Mouse (Mus musculus) left cerebral cortex, adult 8-10 months (tissue): ENCODE results near the gene Clasrp. TPM values are rescaled to one million over a fixed set of nuclear protein-coding genes. Genes with fewer than 3 reads are reported as not detected.
"Not testable (repeated sequence)": the region's sequence is repeated elsewhere in the genome, so short reads cannot be mapped to it uniquely, and the experiment has no call there.

ENCODE experiments used
- DNase-seq, 2 experiments: peaks; one replicate each; pipeline ENCODE4 v3.0.0; 2022; ENCODE audit warnings: low spot score in 2 of 2
- total RNA-seq, 4 experiments: library from RNA; stranded (reverse); gene quantifications; 2 replicates each; pipeline ENCODE4 v1.2.4; 2022

Clasrp gene
- total RNA-seq, 4 experiments from 2014 or later = 74.8 to 89.4 (median 84.1) TPM

DNA sequence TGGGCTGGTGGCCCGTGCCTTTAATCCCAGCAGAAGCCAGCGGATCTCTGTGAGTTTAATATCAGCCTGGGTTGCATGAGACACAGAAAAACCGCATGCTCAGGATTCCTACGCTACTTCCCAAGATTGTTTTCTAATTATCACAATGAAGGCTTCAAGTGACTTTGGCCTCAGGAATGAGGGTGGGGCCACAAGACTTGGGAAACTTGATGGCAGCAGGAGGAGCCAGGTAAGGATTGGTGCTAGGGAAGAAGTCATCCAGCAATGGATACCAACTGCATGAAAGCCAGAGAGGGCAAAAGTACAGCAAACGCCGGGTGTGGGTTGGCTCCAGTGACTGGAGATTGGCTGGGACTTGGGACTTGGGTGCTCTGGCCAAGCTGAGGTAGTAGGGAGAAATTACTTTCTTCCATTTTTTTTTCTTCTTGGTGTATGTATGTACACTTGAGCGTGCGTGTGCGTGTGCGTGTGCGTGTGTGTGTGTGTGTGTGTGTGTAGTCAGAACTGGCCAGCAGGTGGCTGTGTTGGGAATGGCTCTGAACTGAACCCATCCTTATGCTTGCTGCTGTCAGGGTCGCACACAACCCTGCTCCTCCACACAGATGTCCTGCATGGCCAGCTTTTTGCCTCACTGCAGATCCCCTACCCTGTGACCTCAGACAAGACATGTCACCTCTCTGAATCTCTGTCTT lies 5.5 kb upstream of the Clasrp start:
- no peak for DNase-seq

- no peak for DNase-seq
Observed at GRCm38 (mm10) chr7:19607291-19607690, 3.0 kb upstream of the Clasrp start.

GRCm38 (mm10) chr7:19604606-19605214 lies 424 bp upstream of the Clasrp start:
- not testable (repeated sequence) for DNase-seq

DNA sequence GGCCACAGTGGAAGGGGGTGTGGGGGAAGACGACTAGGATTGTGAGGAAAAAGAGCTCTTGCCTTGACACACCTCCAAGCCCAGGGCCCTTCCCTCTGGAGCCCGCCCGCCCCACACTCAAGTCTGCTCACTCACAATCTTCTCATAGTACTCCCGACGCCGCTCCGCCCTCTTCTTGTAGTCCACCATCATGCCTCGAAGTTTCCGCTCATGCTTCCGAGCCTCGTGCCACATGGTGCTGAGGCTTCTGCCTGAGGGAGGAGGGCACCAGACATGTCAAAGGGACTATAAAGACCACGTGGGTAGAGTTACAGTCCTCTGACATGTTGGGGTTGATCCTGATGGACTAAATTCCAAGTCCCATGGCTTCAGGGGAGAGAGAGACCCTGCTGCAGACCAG lies 1.2 kb downstream of the Clasrp start:
- no peak for DNase-seq

DNA sequence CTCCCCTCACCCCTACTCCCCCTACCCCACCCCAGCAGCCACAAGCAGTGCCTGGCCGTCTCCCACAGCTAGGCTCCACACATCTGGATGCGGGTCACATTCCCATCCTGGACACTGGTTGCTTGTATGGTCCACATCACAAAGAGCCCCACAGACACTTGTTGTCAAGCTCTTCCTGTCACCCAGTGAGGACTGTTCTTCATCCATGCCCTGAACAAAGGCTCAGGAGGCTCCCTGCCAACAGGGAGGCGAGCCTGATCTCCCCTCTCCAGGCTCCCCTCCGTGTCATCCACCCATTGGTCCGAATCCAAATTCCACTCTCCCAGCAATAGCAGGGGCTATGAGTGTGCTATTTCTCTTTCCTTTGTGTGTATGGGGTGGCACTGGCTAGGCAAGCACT lies 3.7 kb downstream of the Clasrp start:
- peak in 1 of 2 experiments; percentile 75 for DNase-seq

GRCm38 (mm10) chr7:19593061-19593730 lies 11.1 kb downstream of the Clasrp start:
- DNase-seq = no peak

DNA sequence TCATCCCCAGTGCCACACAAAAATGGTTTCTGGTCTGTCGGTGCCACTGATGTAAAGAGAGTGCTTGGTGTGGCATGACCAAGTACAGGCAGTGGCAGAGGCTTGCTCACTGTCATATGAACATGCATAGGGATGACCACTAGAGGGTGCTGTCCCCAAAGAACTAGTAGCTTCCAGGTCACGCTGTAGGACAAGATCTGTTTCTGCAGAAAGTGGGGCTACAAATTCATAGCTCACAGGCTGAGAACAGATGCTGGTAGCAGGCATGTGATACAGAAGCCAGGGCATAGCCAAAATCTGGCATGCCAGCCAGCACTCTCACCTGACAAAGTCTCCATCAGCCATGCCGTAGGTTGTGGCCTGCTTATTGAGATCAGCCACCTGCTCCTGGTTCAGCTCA lies 14.4 kb downstream of the Clasrp start:
- DNase-seq = peak in 1 of 2 experiments; percentile 76

- DNase-seq = no peak
Observed at GRCm38 (mm10) chr7:19589207-19589606, 15.1 kb downstream of the Clasrp start.

- DNase-seq = no peak
Observed at GRCm38 (mm10) chr7:19586269-19586668, 18.0 kb downstream of the Clasrp start.

DNA sequence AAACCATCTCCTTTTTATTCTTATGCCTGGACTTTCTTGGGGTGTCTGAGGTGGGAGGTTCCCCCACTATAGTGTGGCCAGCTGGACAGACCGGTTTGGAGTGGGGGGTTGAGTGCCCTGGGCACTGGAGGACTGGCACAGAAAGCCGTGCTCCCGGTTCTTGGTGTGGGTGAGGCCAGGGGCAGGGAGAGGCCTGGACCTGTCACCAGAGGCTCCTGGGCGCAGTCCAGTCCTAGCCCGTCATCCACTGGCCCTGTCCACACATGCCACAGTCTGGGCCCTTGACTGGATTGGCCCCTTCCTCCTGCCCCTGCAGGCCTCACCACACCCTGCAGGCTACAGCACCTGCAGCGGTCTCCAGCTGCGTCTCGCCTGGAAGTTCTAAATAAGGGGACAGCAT lies 23.7 kb downstream of the Clasrp start:
- DNase-seq = no peak

DNA sequence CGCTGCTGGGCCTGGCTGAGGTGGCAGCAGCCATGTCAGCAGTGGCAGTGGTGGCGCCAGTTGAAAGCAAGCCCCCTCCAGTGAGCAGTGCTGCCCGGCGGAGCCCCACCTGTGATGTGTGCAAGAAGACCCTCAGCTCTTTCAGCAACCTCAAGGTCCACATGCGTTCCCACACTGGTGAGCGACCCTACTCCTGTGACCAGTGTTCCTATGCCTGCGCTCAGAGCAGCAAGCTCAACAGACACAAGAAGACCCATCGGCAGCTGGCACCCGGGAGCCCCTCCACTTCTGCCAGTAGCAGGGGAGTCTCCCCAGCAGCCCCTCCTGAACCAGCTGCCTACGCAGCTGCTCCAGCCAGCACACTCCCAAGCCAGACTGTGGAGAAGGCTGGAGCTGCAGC lies 24.5 kb downstream of the Clasrp start:
- DNase-seq = no peak

DNA sequence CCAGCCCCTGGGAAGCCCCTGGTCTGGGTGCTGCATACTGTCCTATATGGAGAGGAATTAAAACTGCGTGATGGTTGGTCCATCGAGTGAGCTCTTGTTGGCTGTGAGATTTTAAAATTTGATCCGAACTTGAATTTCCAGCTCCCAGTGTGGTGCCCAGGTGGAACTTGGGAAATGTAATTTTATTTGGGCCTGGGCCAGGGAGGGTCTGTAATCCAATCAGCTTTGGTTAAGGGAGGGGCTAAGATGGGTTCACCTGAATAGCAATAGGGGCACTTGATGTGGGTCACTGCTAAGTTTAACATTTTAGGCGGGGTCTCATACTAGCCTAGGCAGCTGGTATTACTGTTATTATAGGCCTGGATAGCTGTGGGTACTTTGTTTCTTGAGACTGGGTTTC lies 25.9 kb downstream of the Clasrp start:
- no peak for DNase-seq

- no peak for DNase-seq
Observed at GRCm38 (mm10) chr7:19577877-19578414, 26.3 kb downstream of the Clasrp start.

DNA sequence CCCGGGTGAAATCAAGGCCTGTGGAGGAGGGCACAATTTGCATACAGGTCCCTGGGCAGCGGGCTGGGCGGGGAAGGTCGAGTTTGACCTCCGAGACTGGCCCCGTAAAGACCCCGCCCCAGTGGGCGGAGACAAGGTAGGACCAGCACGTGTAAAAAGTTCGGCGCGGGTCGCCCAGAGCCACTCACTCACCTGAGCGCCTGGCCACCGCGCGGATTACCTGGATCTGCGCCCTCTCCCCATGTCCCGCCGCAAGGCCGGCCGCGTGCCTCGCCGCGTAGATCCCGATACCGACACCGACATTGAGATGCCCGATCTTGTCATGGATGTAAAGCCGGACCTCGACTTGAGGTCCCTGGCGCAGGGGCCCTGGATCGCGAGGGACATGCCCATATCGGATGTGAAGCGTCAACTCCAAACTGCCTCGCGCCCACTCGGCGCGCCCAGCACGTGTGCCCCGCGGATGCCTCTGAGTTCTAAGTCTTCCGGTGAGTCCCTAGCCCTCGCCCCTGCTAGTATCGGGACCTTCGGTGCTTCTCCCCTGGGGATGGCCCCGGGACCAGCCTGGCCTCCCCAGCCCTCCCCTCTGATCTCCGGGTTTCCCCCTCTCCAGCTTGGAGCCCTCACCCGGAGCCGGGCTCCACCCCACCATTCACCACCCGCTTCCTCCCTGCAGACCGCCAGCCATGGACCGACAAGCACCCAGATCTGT lies 27.0 kb downstream of the Clasrp start, which contains the start of the genes Zfp296 and Gemin7:
Gene Zfp296, plus strand, starts transcription at position 147 of the 712 bp plus-strand sequence.
Gene Gemin7, minus strand, starts transcription at position 455 of the 712 bp plus-strand sequence.
- DNase-seq = no peak

DNA sequence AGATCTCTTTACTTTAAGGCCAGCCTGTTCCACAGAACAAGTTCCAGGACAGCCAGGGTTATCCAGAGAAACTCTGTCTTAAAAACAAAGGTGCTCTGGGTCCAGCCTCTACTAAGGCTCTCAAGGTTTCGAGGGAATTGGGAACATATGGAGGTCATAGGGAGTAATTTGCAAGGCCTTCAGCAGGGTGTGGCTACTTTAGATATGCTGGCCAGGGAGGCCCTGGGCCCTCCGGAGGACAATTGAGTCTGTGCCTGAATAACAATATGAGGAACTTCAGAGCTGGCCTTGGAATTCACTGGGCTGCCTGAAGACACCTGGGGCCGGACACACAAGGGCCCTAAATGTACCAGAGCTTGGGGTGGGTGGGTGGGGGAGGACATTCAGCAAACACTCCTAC lies 28.7 kb downstream of the Clasrp start:
- no peak for DNase-seq

- DNase-seq = no peak
Observed at GRCm38 (mm10) chr7:19573776-19574140, 30.5 kb downstream of the Clasrp start.

- peak; percentile 59 to 62 for DNase-seq
Observed at GRCm38 (mm10) chr7:19572926-19573775, 31.1 kb downstream of the Clasrp start.

GRCm38 (mm10) chr7:19569647-19570046 lies 34.6 kb downstream of the Clasrp start:
- no peak for DNase-seq

DNA sequence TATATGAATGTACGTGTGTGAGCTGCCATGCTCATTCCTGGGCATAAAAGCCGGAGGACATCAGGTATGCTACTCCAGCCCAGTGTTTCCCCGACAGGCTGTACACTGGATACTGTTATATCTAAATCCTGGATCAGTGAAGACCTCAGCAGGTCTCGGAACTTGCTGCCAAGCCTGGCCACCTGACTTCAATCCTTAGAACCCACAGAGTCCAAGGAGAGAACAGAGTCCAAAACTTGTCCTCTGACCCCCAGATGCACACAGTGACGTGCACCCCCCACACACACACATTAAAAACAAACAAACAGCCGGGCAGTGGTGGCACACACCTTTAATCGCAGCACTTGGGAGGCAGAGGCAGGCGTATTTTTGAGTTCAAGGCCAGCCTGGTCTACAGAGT lies 36.9 kb downstream of the Clasrp start:
- DNase-seq = no peak

DNA sequence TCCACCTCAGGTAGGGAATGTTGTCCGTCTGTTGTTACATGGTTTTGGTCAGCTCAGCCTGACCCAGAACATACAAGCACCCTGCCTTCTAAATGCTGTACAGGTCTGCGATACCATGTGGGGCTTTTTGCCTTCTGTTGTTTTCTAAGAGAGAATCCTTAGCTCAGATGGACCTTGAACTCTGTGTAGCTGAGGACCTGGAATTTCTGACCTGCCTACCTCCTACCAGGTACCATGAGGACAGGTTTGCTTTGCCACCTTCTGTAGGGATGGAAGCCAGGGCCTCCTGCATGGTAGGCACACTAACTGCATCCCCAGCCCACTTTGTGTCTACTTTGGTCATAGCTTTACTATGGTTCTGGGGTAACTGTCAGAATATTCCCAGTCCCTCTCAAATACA lies 38.5 kb downstream of the Clasrp start:
- DNase-seq = no peak

- DNase-seq = no peak
Observed at GRCm38 (mm10) chr7:19564455-19564854, 39.8 kb downstream of the Clasrp start.
